Mouse (Mus musculus) embryonic facial prominence, embryonic 14.5 days (tissue): Measurements from ENCODE around the gene Maff. TPM values are rescaled to one million over a fixed set of nuclear protein-coding genes. Genes with fewer than 3 reads are reported as not detected.

ENCODE experiments used
- ATAC-seq: fragments of 200-750 bp; cut with Nextera tagmentation; 2 replicates; pipeline ENCODE4 v1.8.0; 2017; ENCODE audit warnings: low read depth, moderate number of reproducible peaks, moderate TSS enrichment
- DNase-seq: peaks from one replicate; pipeline ENCODE4 v3.0.0-alpha.2; 2015; ENCODE audit warnings: low spot score
- H3K27ac ChIP-seq: fragments of 300-500 bp; sonication (generic); replicated peaks from 2 replicates; pipeline ENCODE4 v1.5.1; 2014; ENCODE audit warnings: low read depth, mild to moderate bottlenecking, low read length, moderate library complexity
- H3K27me3 ChIP-seq: fragments of 300-500 bp; sonication (generic); replicated peaks from 2 replicates; pipeline ENCODE4 v1.6.1; 2014; ENCODE audit warnings: low read length; ENCODE audit not compliant: control insufficient read depth, insufficient read depth
- H3K36me3 ChIP-seq: fragments of 300-500 bp; sonication (generic); 2 replicates; pipeline ENCODE4 v1.6.1; 2014; ENCODE audit warnings: low read length, mixed read lengths; ENCODE audit not compliant: control insufficient read depth, insufficient read depth
- H3K4me1 ChIP-seq: fragments of 300-500 bp; sonication (generic); 2 replicates; pipeline ENCODE4 v1.6.1; 2014; ENCODE audit warnings: antibody characterized with exemption, low read length; ENCODE audit not compliant: control insufficient read depth, insufficient read depth
- H3K4me2 ChIP-seq: fragments of 300-500 bp; sonication (generic); 2 replicates; pipeline ENCODE4 v1.6.1; 2014; ENCODE audit warnings: low read depth, mild to moderate bottlenecking, low read length, moderate library complexity, mixed read lengths
- H3K4me3 ChIP-seq: fragments of 300-500 bp; sonication (generic); 2 replicates; pipeline ENCODE4 v1.5.1; 2014; ENCODE audit warnings: low read depth, mild to moderate bottlenecking, low read length
- H3K9ac ChIP-seq: fragments of 300-500 bp; sonication (generic); 2 replicates; pipeline ENCODE4 v1.6.1; 2014; ENCODE audit warnings: low read depth, mild to moderate bottlenecking, low read length, moderate library complexity, mixed read lengths
- H3K9me3 ChIP-seq: fragments of 300-500 bp; sonication (generic); 2 replicates; pipeline ENCODE4 v1.6.1; 2016; ENCODE audit warnings: low read length; ENCODE audit not compliant: control insufficient read depth
- WGBS: fragments of 180-500 bp; shearing (Covaris S2); extraction: QIAGEN DNeasy Blood & Tissue Kit; methylation state at CpG from one replicate; pipeline ENCODE4 v1.1.7; 2014; 5-methylcytosine and 5-hydroxymethylcytosine counted together
- polyA plus RNA-seq: library from polyadenylated mRNA; unstranded; fragments of >200 nt; fragmentation: Nextera tagmentation; extraction: Ambion mirVana; gene quantifications from 2 replicates; pipeline ENCODE4 v1.2.1, GENCODE M21; 2014

Gene Maff
- polyA plus RNA-seq, 1 experiment from 2014 or later: 2.8 TPM

GRCm38 (mm10) chr15:79364120-79364519, 17.7 kb downstream of the Maff start:
- H3K36me3 ChIP-seq: peaks cover 76% of the 10 kb centered on the region
- ATAC-seq: no peak

GRCm38 (mm10) chr15:79365068-79365467, 18.6 kb downstream of the Maff start:
- 97% methylated on average over 12 of the region's 12 CpGs for WGBS
- H3K36me3 ChIP-seq: peaks cover 85% of the 10 kb centered on the region

More at GRCm38 (mm10) chr15:79364120-79364519, 17.7 kb downstream of the Maff start:
- no peak overlapping the region for H3K4me2 ChIP-seq
- 26% methylated on average over 6 of the region's 6 CpGs for WGBS
- DNase-seq: no peak
- H3K4me3 ChIP-seq: no peak overlapping the region
- no peak overlapping the region for H3K9ac ChIP-seq
- H3K4me1 ChIP-seq: peaks cover 8% of the 10 kb centered on the region
- H3K27ac ChIP-seq: no peak overlapping the region
- H3K9me3 ChIP-seq: no peaks in the 10 kb centered on the region
- no peaks in the 10 kb centered on the region for H3K27me3 ChIP-seq

GRCm38 (mm10) chr15:79366402-79366801, 20.0 kb downstream of the Maff start:
- Histone ChIP-seq H3K4me1 (no peaks in the 10 kb centered on the region), H3K36me3 (peaks cover 81% of the 10 kb centered on the region), H3K27ac (no peak overlapping the region), H3K9me3 (no peaks in the 10 kb centered on the region), H3K4me2 (no peak overlapping the region), H3K4me3 (no peak overlapping the region), H3K27me3 (no peaks in the 10 kb centered on the region), H3K9ac (no peak overlapping the region)
- DNase-seq (no peak), ATAC-seq (no peak)
- WGBS: 87% methylated on average over 5 of the region's 5 CpGs

More at GRCm38 (mm10) chr15:79365068-79365467, 18.6 kb downstream of the Maff start:
- no peak overlapping the region for H3K4me2 ChIP-seq
- H3K27me3 ChIP-seq: no peaks in the 10 kb centered on the region
- peaks cover 4% of the 10 kb centered on the region for H3K4me1 ChIP-seq
- DNase-seq (no peak), ATAC-seq (no peak)
- H3K4me3 ChIP-seq: no peak overlapping the region
- H3K9ac ChIP-seq: no peak overlapping the region
- H3K9me3 ChIP-seq: no peaks in the 10 kb centered on the region
- H3K27ac ChIP-seq: no peak overlapping the region

GRCm38 (mm10) chr15:79368313-79368811, 21.9 kb downstream of the Maff start:
- Histone ChIP-seq H3K4me1 (no peaks in the 10 kb centered on the region), H3K27me3 (no peaks in the 10 kb centered on the region), H3K4me2 (no peak overlapping the region), H3K36me3 (peaks cover 79% of the 10 kb centered on the region), H3K27ac (no peak overlapping the region), H3K4me3 (no peak overlapping the region), H3K9ac (no peak overlapping the region), H3K9me3 (no peaks in the 10 kb centered on the region)
- WGBS: 60% methylated on average over 14 of the region's 14 CpGs
- DNase-seq (no peak), ATAC-seq (peak; percentile 56; the same call in 1 of the 2 replicates)

- Histone ChIP-seq H3K4me2 (no peak overlapping the region), H3K36me3 (peaks cover 77% of the 10 kb centered on the region), H3K27ac (no peak overlapping the region), H3K27me3 (no peaks in the 10 kb centered on the region), H3K4me1 (no peaks in the 10 kb centered on the region), H3K9me3 (no peaks in the 10 kb centered on the region), H3K4me3 (no peak overlapping the region), H3K9ac (no peak overlapping the region)
- WGBS: 80% methylated on average over 8 of the region's 8 CpGs
- ATAC-seq: no peak
- DNase-seq: no peak
Measured at GRCm38 (mm10) chr15:79368861-79369440, 22.5 kb downstream of the Maff start.

- Histone ChIP-seq H3K4me1 (no peaks in the 10 kb centered on the region), H3K4me3 (no peak overlapping the region), H3K4me2 (no peak overlapping the region), H3K9me3 (no peaks in the 10 kb centered on the region), H3K27ac (no peak overlapping the region), H3K9ac (no peak overlapping the region), H3K36me3 (peaks cover 74% of the 10 kb centered on the region), H3K27me3 (no peaks in the 10 kb centered on the region)
- DNase-seq (no peak), ATAC-seq (no peak)
- WGBS: 55% methylated on average over 15 of the region's 15 CpGs
Measured at GRCm38 (mm10) chr15:79369452-79370280, 23.2 kb downstream of the Maff start.

- no peak overlapping the region for H3K9ac ChIP-seq
- no peak overlapping the region for H3K27ac ChIP-seq
- no peaks in the 10 kb centered on the region for H3K9me3 ChIP-seq
- ATAC-seq: no peak
- no peaks in the 10 kb centered on the region for H3K27me3 ChIP-seq
- no peak for DNase-seq
- WGBS: 75% methylated on average over 7 of the region's 7 CpGs
- no peaks in the 10 kb centered on the region for H3K4me1 ChIP-seq
- H3K4me3 ChIP-seq: no peak overlapping the region
- H3K36me3 ChIP-seq: peaks cover 74% of the 10 kb centered on the region
- H3K4me2 ChIP-seq: no peak overlapping the region
Measured at GRCm38 (mm10) chr15:79370281-79370843, 23.9 kb downstream of the Maff start.

GRCm38 (mm10) chr15:79374760-79375159, 28.3 kb downstream of the Maff start:
- no peak overlapping the region for H3K9ac ChIP-seq
- WGBS: 56% methylated on average over 2 of the region's 3 CpGs
- peak; percentile 30 for DNase-seq
- H3K27me3 ChIP-seq: no peaks in the 10 kb centered on the region
- H3K4me3 ChIP-seq: no peak overlapping the region
- H3K9me3 ChIP-seq: no peaks in the 10 kb centered on the region
- peaks cover 65% of the 10 kb centered on the region for H3K36me3 ChIP-seq
- ATAC-seq: peak; percentile 16; the same call in 1 of the 2 replicates
- no peak overlapping the region for H3K27ac ChIP-seq
- H3K4me2 ChIP-seq: no peak overlapping the region
- no peaks in the 10 kb centered on the region for H3K4me1 ChIP-seq
